Comparison of ENCODE assay signal across 15 mouse cellular contexts in genomic region chr15:62325451-62326290, GRCm38 (mm10).
"Had no signal": no experiment of that assay in that cellular context is flagged by ENCODE, and none has a peak within 500 bp of the region (broad histone marks: within the 10 kb centered on the region; RNA-seq: fewer than 3 reads in every experiment).

No protein-coding gene starts in this region.

- H3K27me3 ChIP-seq: midbrain, embryonic 13.5 days; midbrain, embryonic 15.5 days; neural tube, embryonic 12.5 days; stomach, embryonic 15.5 days had no signal

- H3K9ac ChIP-seq: lung, embryonic 14.5 days; midbrain, embryonic 13.5 days; midbrain, embryonic 15.5 days; neural tube, embryonic 12.5 days; stomach, embryonic 15.5 days had no signal

- H3K36me3 ChIP-seq: midbrain, embryonic 13.5 days; midbrain, embryonic 15.5 days; neural tube, embryonic 12.5 days; stomach, embryonic 15.5 days had no signal

- ATAC-seq: midbrain, embryonic 13.5 days; midbrain, embryonic 15.5 days had no signal

- H3K9me3 ChIP-seq: megakaryocyte, embryonic 14.5 days; midbrain, embryonic 13.5 days; midbrain, embryonic 15.5 days; neural tube, embryonic 12.5 days; stomach, embryonic 15.5 days had no signal

- H3K4me3 ChIP-seq: megakaryocyte, embryonic 14.5 days; midbrain, embryonic 13.5 days; midbrain, embryonic 15.5 days; neural tube, embryonic 12.5 days; stomach, embryonic 15.5 days had no signal

- DNase-seq: lung, adult 18-20 months; lung, embryonic 14.5 days; lung, postnatal 10 days; lung, postnatal 4 days; right cerebral cortex, postnatal 14 days; thymus, adult 2 months; thymus, postnatal 25 days; thymus, postnatal 4 days had no signal

- H3K4me2 ChIP-seq: lung, embryonic 14.5 days; midbrain, embryonic 11.5 days; midbrain, embryonic 13.5 days; midbrain, embryonic 15.5 days; neural tube, embryonic 12.5 days; stomach, embryonic 15.5 days had no signal

- H3K27ac ChIP-seq: midbrain, embryonic 13.5 days; midbrain, embryonic 15.5 days; neural tube, embryonic 12.5 days; stomach, embryonic 15.5 days; stomach, postnatal 0 days had no signal
